ENCODE assay signal across 8 mouse cellular contexts in genomic region chr10:40258401-40258966, GRCm38 (mm10). TPM values are rescaled to one million over a fixed set of nuclear protein-coding genes. Genes with fewer than 3 reads are reported as not detected.
DNase-seq lines count a peak whose midpoint lies in the region; ATAC-seq and TF ChIP-seq lines count a peak whose summit lies in the region.

No protein-coding gene starts in this region.

- WGBS in intestine, postnatal 0 days, result under 1% methylated on average over 12 of the region's 12 CpGs
- under 1% methylated on average over 12 of the region's 12 CpGs for WGBS in limb, embryonic 14.5 days
- under 1% methylated on average over 12 of the region's 12 CpGs for WGBS in midbrain, embryonic 16.5 days

- H3K4me1 ChIP-seq in intestine, postnatal 0 days (replicated peaks; ENCODE audit: control insufficient read depth, insufficient read depth, low read length), result no peaks in the 10 kb centered on the region
- peaks cover 4% of the 10 kb centered on the region for H3K4me1 ChIP-seq in limb, embryonic 14.5 days (ENCODE audit: control insufficient read depth, insufficient read depth, low read length)
- H3K4me1 ChIP-seq in midbrain, embryonic 16.5 days (ENCODE audit: control insufficient read depth, insufficient read depth, low read length), result peaks cover 8% of the 10 kb centered on the region; the same call in 1 of the 2 replicates

- peak overlapping the region; percentile 86 for H3K27ac ChIP-seq in intestine, postnatal 0 days (ENCODE audit: low read depth, low read length)
- peak overlapping the region; percentile 95 for H3K27ac ChIP-seq in limb, embryonic 14.5 days (replicated peaks; ENCODE audit: low read depth, low read length)
- H3K27ac ChIP-seq in midbrain, embryonic 16.5 days (ENCODE audit: low read length), result peak overlapping the region; percentile 95

- peak overlapping the region; percentile 76 for H3K9ac ChIP-seq in intestine, postnatal 0 days (ENCODE audit: low read depth, low read length)
- peak overlapping the region; percentile 78 for H3K9ac ChIP-seq in limb, embryonic 14.5 days (ENCODE audit: low read depth, low read length, severe bottlenecking)
- peak overlapping the region; percentile 59 for H3K9ac ChIP-seq in midbrain, embryonic 16.5 days (ENCODE audit: low read depth, low read length)

- no peaks in the 10 kb centered on the region for H3K27me3 ChIP-seq in intestine, postnatal 0 days (replicated peaks; ENCODE audit: control insufficient read depth, insufficient read depth, low read length)
- H3K27me3 ChIP-seq in limb, embryonic 14.5 days (ENCODE audit: control insufficient read depth, insufficient read depth, low read length), result no peaks in the 10 kb centered on the region
- no peaks in the 10 kb centered on the region for H3K27me3 ChIP-seq in midbrain, embryonic 16.5 days (ENCODE audit: control insufficient read depth, insufficient read depth, low read depth, low read length)

- no peaks in the 10 kb centered on the region for H3K9me3 ChIP-seq in intestine, postnatal 0 days (ENCODE audit: control insufficient read depth)
- H3K9me3 ChIP-seq in limb, embryonic 14.5 days (ENCODE audit: control insufficient read depth, low read length), result no peaks in the 10 kb centered on the region
- H3K9me3 ChIP-seq in midbrain, embryonic 16.5 days (replicated peaks; ENCODE audit: control insufficient read depth, low read length, poor library complexity, severe bottlenecking), result no peaks in the 10 kb centered on the region

- peak; percentile 60 for ATAC-seq in granulocyte monocyte progenitor cell, adult 5-6 weeks (replicated peaks; ENCODE audit: poor library complexity, severe bottlenecking)
- ATAC-seq in intestine, postnatal 0 days, result peak; percentile 80
- peak; percentile 86 for ATAC-seq in limb, embryonic 14.5 days (ENCODE audit: low FRiP score, low read depth)
- peak; percentile 78 for ATAC-seq in midbrain, embryonic 16.5 days

- peak; percentile 58 for DNase-seq in layer of hippocampus, adult 11-12 months (ENCODE audit: low spot score)
- DNase-seq in layer of hippocampus, adult 9-10 months (ENCODE audit: low spot score), result no peak
- DNase-seq in embryo, embryonic 9.5 days (ENCODE audit: extremely low spot score), result peak; percentile 94
- peak; percentile 94 for DNase-seq in limb, embryonic 14.5 days (ENCODE audit: low spot score)
- DNase-seq in spleen, postnatal 10 days (ENCODE audit: low spot score in 2 of 2), result peak; percentile 38 to 77

- peak; percentile 76 for TF ChIP-seq CTCF in intestine, postnatal 0 days (IDR thresholded peaks at IDR 0.05; ENCODE audit: low read depth)

- TF ChIP-seq POLR2A in limb, embryonic 14.5 days (IDR thresholded peaks at IDR 0.05; ENCODE audit: borderline replicate concordance, extremely low read depth, insufficient read depth, insufficient read length), result peak; percentile 99; the same call in 1 of the 2 replicates

- H3K4me3 ChIP-seq in intestine, postnatal 0 days (ENCODE audit: low read depth, low read length), result peak overlapping the region; percentile 95
- peak overlapping the region; percentile 57 for H3K4me3 ChIP-seq in limb, embryonic 14.5 days (replicated peaks; ENCODE audit: low read length)
- H3K4me3 ChIP-seq in midbrain, embryonic 16.5 days (ENCODE audit: low read depth, low read length), result peak overlapping the region; percentile 84

- peak overlapping the region; percentile 84 for H3K4me2 ChIP-seq in intestine, postnatal 0 days (replicated peaks; ENCODE audit: low read depth)
- H3K4me2 ChIP-seq in limb, embryonic 14.5 days (replicated peaks; ENCODE audit: low read depth, low read length, severe bottlenecking), result peak overlapping the region; percentile 89
- H3K4me2 ChIP-seq in midbrain, embryonic 16.5 days (ENCODE audit: low read length), result peak overlapping the region; percentile 74

- H3K36me3 ChIP-seq in intestine, postnatal 0 days (ENCODE audit: control insufficient read depth, insufficient read depth), result peaks cover 6% of the 10 kb centered on the region; the same call in 1 of the 2 replicates
- peaks cover 11% of the 10 kb centered on the region for H3K36me3 ChIP-seq in limb, embryonic 14.5 days (ENCODE audit: control insufficient read depth, insufficient read depth, low read length)
- peaks cover 2% of the 10 kb centered on the region; the same call in 1 of the 2 replicates for H3K36me3 ChIP-seq in midbrain, embryonic 16.5 days (ENCODE audit: control insufficient read depth, insufficient read depth, low read length)

RNA-seq across cellular contexts. Expression of gene Gtf3c6, which starts 0.6 kb away (rescaled TPM):
- 79.4 and 107 TPM in 2 replicates for total RNA-seq in granulocyte monocyte progenitor cell, adult 5-6 weeks (2014; fragmentation: Nextera tagmentation)
- 199 and 236 TPM in 2 replicates for total RNA-seq in granulocyte monocyte progenitor cell, adult 5-6 weeks (2017)
- polyA plus RNA-seq in intestine, postnatal 0 days (2015; fragmentation: Nextera tagmentation; extraction: Ambion mirVana), result 50.7 and 64.3 TPM in 2 replicates
- polyA plus RNA-seq in limb, embryonic 14.5 days (2012; rRNA removed), result 25.2 and 47.9 TPM in 2 replicates
- 88.6 and 91.4 TPM in 2 replicates for polyA plus RNA-seq in limb, embryonic 14.5 days (2014; fragmentation: Nextera tagmentation; extraction: Ambion mirVana)
- polyA plus RNA-seq in midbrain, embryonic 16.5 days (2015; fragmentation: Nextera tagmentation; extraction: Ambion mirVana), result 73.7 and 86.3 TPM in 2 replicates

RNA-seq across cellular contexts. Expression of gene Rpf2, which starts 11.6 kb away (rescaled TPM):
- 56.0 and 71.4 TPM in 2 replicates for total RNA-seq in granulocyte monocyte progenitor cell, adult 5-6 weeks (2014; fragmentation: Nextera tagmentation)
- 166 and 248 TPM in 2 replicates for total RNA-seq in granulocyte monocyte progenitor cell, adult 5-6 weeks (2017)
- 36.2 and 36.6 TPM in 2 replicates for polyA plus RNA-seq in intestine, postnatal 0 days (2015; fragmentation: Nextera tagmentation; extraction: Ambion mirVana)
- polyA plus RNA-seq in limb, embryonic 14.5 days (2012; rRNA removed), result 16.8 and 25.0 TPM in 2 replicates
- 54.5 TPM in 2 replicates for polyA plus RNA-seq in limb, embryonic 14.5 days (2014; fragmentation: Nextera tagmentation; extraction: Ambion mirVana)
- 64.8 and 68.8 TPM in 2 replicates for polyA plus RNA-seq in midbrain, embryonic 16.5 days (2015; fragmentation: Nextera tagmentation; extraction: Ambion mirVana)

RNA-seq across cellular contexts. Expression of gene Amd1, which starts 43.5 kb away (rescaled TPM):
- total RNA-seq in granulocyte monocyte progenitor cell, adult 5-6 weeks (2014; fragmentation: Nextera tagmentation), result 143 and 148 TPM in 2 replicates
- 169 and 203 TPM in 2 replicates for total RNA-seq in granulocyte monocyte progenitor cell, adult 5-6 weeks (2017)
- polyA plus RNA-seq in intestine, postnatal 0 days (2015; fragmentation: Nextera tagmentation; extraction: Ambion mirVana), result 24.0 and 25.3 TPM in 2 replicates
- polyA plus RNA-seq in limb, embryonic 14.5 days (2012; rRNA removed), result 51.6 and 58.0 TPM in 2 replicates
- polyA plus RNA-seq in limb, embryonic 14.5 days (2014; fragmentation: Nextera tagmentation; extraction: Ambion mirVana), result 56.3 and 59.8 TPM in 2 replicates
- 40.8 and 41.9 TPM in 2 replicates for polyA plus RNA-seq in midbrain, embryonic 16.5 days (2015; fragmentation: Nextera tagmentation; extraction: Ambion mirVana)
